ENCODE assay signal across 16 mouse cellular contexts in the genomic region with DNA sequence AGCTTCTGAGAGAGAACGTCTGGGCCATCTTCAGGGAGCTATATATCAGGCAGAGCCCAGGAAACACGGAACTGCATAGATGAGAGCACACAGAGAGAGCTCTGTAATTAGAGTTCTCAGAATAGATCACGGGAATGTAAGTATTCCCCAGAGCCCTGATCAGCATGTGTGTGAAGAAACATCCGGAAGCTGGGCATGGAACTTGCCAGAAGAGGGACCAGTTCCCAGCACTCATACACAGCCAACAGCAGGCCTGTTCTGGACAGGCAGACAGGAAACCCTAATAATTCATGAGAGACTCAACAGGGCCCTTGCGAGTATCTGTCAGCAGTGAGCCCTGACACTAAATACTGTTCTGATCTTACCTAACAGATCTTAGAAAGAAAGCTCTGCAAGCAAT.
DNase-seq lines count a peak whose midpoint lies in the region; TF ChIP-seq lines count a peak whose summit lies in the region.
"Had no signal": no experiment of that assay in that cellular context is flagged by ENCODE, and none has a peak within 500 bp of the region (broad histone marks: within the 10 kb centered on the region; RNA-seq: fewer than 3 reads in every experiment).

No protein-coding gene starts in this region.

- intact Hi-C loops in gastrocnemius, adult 2 months (cut with DNase I), result no loop called here
- intact Hi-C loops in gastrocnemius, postnatal 36 days (cut with DNase I), result no loop called here

- peak; percentile 37 for DNase-seq in gastrocnemius, adult 2 months
- no peak for DNase-seq in gastrocnemius, postnatal 36 days
- DNase-seq in kidney, postnatal 10 days, result peak; percentile 9
- DNase-seq in kidney, postnatal 36 days, result no peak
- peak; percentile 23 for DNase-seq in brain, embryonic 14.5 days (ENCODE audit: low read depth)
- peak; percentile 14 for DNase-seq in heart, postnatal 4 days
- DNase-seq in adrenal gland, postnatal 4 days (ENCODE audit: low spot score in 2 of 2), result no peak
- DNase-seq: B cell, adult 2 months; cerebellum, adult 8-10 months; lung, postnatal 10 days; right cerebral cortex, postnatal 25 days; thymus, postnatal 36 days had no signal

- no peak overlapping the region for H3K4me3 ChIP-seq in gastrocnemius, adult 2 months
- H3K4me3 ChIP-seq: forebrain, embryonic 15.5 days; hindbrain, embryonic 12.5 days; limb, embryonic 12.5 days; liver, embryonic 15.5 days had no signal

- no peak overlapping the region for H3K27ac ChIP-seq in gastrocnemius, adult 2 months
- H3K27ac ChIP-seq: forebrain, embryonic 15.5 days; hindbrain, embryonic 12.5 days; limb, embryonic 12.5 days; liver, embryonic 15.5 days had no signal

- TF ChIP-seq POLR2A in brain, embryonic 14.5 days (IDR thresholded peaks at IDR 0.05; ENCODE audit: borderline replicate concordance, extremely low read depth, insufficient read depth, insufficient read length, poor library complexity, severe bottlenecking), result no peak

- TF ChIP-seq CTCF in gastrocnemius, adult 2 months (IDR thresholded peaks at IDR 0.05), result no peak
- TF ChIP-seq CTCF in brain, embryonic 14.5 days (IDR thresholded peaks at IDR 0.05; ENCODE audit: borderline replicate concordance, extremely low read depth, insufficient read depth, insufficient read length), result no peak

Comparison
In these comparisons a context has a peak if more than half of its experiments do, and no peak if none do; other contexts are left out.
1. DNase-seq: peak in gastrocnemius, adult 2 months (single experiment), kidney, postnatal 10 days (single experiment), brain, embryonic 14.5 days (single experiment) and heart, postnatal 4 days (single experiment); none in gastrocnemius, postnatal 36 days (0 of 2), kidney, postnatal 36 days (0 of 2) and adrenal gland, postnatal 4 days (0 of 2).